Mouse (Mus musculus) brain, embryonic 14.5 days (tissue): ENCODE results near the gene Lfng.

Source experiments
- CTCF ChIP-seq: fragments of 200-500 bp; IDR thresholded peaks from 2 replicates; pipeline ENCODE4 v1.5.1; 2012; ENCODE audit warnings: inconsistent platforms, mild to moderate bottlenecking, moderate library complexity, borderline replicate concordance; ENCODE audit not compliant: insufficient read depth, insufficient read length; ENCODE audit errors: extremely low read depth
- POLR2A ChIP-seq: fragments of 200-500 bp; IDR thresholded peaks from 2 replicates; pipeline ENCODE4 v1.6.1; 2012; ENCODE audit warnings: mild to moderate bottlenecking, inconsistent platforms, borderline replicate concordance; ENCODE audit not compliant: poor library complexity, insufficient read depth, insufficient read length, severe bottlenecking; ENCODE audit errors: extremely low read depth

- TF ChIP-seq CTCF: no peak
- no peak for TF ChIP-seq POLR2A
Observed at GRCm38 (mm10) chr5:140575381-140575866, 31.7 kb upstream of the Lfng start.
